Mouse (Mus musculus) kidney, adult 2 months (tissue): Measurements from ENCODE around the gene Mast4. TPM values are rescaled to one million over a fixed set of nuclear protein-coding genes. Genes with fewer than 3 reads are reported as not detected.

Experiments used
- DNase-seq: peaks from one replicate; pipeline ENCODE4 v3.0.0; 2021
- H3K27ac ChIP-seq: fragments of 200-500 bp; 2 replicates; pipeline ENCODE4 v1.5.1; 2012; ENCODE audit warnings: low read depth, low read length, control low read depth, inconsistent platforms; ENCODE audit not compliant: insufficient read depth
- H3K27me3 ChIP-seq: fragments of 200-500 bp; replicated peaks from 2 replicates; pipeline ENCODE4 v1.6.1; 2012; ENCODE audit warnings: mild to moderate bottlenecking, moderate library complexity, low read length, inconsistent platforms; ENCODE audit not compliant: control insufficient read depth, insufficient read depth
- H3K36me3 ChIP-seq: fragments of 200-500 bp; 2 replicates; pipeline ENCODE4 v1.6.1; 2012; ENCODE audit warnings: mild to moderate bottlenecking, moderate library complexity, low read length, inconsistent platforms; ENCODE audit not compliant: control insufficient read depth, insufficient read depth
- H3K4me1 ChIP-seq: fragments of 200-500 bp; 2 replicates; pipeline ENCODE4 v1.6.1; 2011; ENCODE audit warnings: low read length; ENCODE audit not compliant: control insufficient read depth, insufficient read depth
- H3K4me3 ChIP-seq: fragments of 200-500 bp; 2 replicates; pipeline ENCODE4 v1.5.1; 2011; ENCODE audit warnings: mild to moderate bottlenecking, low read depth, low read length, control low read depth; ENCODE audit not compliant: insufficient read depth
- CTCF ChIP-seq: fragments of 200-500 bp; conservative IDR thresholded peaks from 2 replicates; pipeline ENCODE4 v1.5.1; 2011; ENCODE audit warnings: low read depth, mild to moderate bottlenecking, control low read depth, low read length, moderate library complexity, mixed read lengths; ENCODE audit not compliant: insufficient read depth, insufficient read length
- POLR2A ChIP-seq: fragments of 200-500 bp; IDR thresholded peaks from one replicate; pipeline ENCODE4 v1.6.1; 2011; ENCODE audit warnings: low read depth, low read length, control low read depth
- WGBS: fragments of 180-500 bp; shearing (Covaris S2); methylation state at CpG from one replicate; pipeline ENCODE4 v1.1.7; 2018; 5-methylcytosine and 5-hydroxymethylcytosine counted together
- polyA plus RNA-seq: library from polyadenylated mRNA; depleted of rRNA; stranded (reverse); fragments of >200 nt; gene quantifications from 2 replicates; pipeline ENCODE4 v1.2.3, GENCODE M21; 2012

Mast4 gene
- polyA plus RNA-seq, 1 experiment = 6.5 TPM

GRCm38 (mm10) chr13:103244053-103244452, 90.2 kb downstream of the Mast4 start:
- Histone ChIP-seq H3K36me3 (no peaks in the 10 kb centered on the region), H3K27me3 (no peaks in the 10 kb centered on the region), H3K4me3 (no peak overlapping the region), H3K27ac (peak overlapping the region; percentile 55; the same call in 1 of the 2 replicates), H3K4me1 (peaks cover 36% of the 10 kb centered on the region)
- WGBS = 30% methylated on average over 4 of the region's 4 CpGs
- peak; percentile 57 for DNase-seq
- TF ChIP-seq CTCF = no peak
- TF ChIP-seq POLR2A = no peak

DNA sequence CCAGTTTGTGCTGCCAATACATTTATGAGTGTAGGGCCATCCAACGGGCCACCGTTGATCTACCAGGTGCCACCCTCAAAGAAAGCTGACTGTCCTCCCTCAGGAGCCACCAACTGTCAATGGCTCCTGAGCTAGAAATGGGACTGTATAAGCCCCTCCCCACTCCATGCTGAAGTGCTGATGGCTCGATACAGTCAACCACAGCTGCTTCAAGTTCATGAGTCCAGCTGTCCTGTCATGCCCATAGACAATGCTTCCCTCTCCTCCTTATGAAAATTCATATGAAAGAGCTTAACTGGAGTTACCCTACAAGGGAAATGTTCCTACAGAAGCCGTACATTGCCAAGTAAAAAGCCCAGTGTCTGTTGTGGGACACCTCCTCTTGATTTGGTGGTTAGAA, 93.2 kb downstream of the Mast4 start:
- H3K36me3 ChIP-seq = no peaks in the 10 kb centered on the region
- no peak overlapping the region for H3K27ac ChIP-seq
- no peak overlapping the region for H3K4me3 ChIP-seq
- TF ChIP-seq CTCF = no peak
- TF ChIP-seq POLR2A = no peak
- 85% methylated on average over 4 of the region's 4 CpGs for WGBS
- H3K4me1 ChIP-seq = peaks cover 30% of the 10 kb centered on the region
- no peak for DNase-seq
- H3K27me3 ChIP-seq = no peaks in the 10 kb centered on the region

DNA sequence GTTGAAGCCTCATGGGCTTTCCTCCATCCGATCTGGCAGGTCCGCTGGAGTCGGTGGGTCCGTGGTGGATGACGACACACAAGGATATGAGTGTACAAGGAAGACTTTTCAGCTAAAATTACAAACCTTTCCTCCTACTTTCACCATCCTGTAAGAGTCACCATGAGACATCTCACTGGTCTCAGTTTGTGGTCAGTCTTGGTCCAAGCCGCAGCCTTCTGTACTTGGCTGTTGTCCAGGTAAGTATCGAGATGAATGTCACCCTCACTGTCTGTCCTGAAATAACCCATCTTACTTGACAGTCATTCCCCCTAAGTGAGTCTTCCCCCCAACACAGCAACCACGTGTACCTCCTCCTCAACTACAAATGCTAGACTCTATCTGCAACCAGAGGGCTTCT, 94.6 kb downstream of the Mast4 start:
- TF ChIP-seq POLR2A (no peak), CTCF (no peak)
- no peaks in the 10 kb centered on the region for H3K36me3 ChIP-seq
- DNase-seq = no peak
- no peaks in the 10 kb centered on the region for H3K27me3 ChIP-seq
- 68% methylated on average over 8 of the region's 8 CpGs for whole genome bisulfite sequencing
- peak overlapping the region; percentile 36; the same call in 1 of the 2 replicates for H3K27ac ChIP-seq
- no peak overlapping the region for H3K4me3 ChIP-seq
- H3K4me1 ChIP-seq = peaks cover 23% of the 10 kb centered on the region

GRCm38 (mm10) chr13:103238034-103238705, 96.1 kb downstream of the Mast4 start:
- H3K27me3 ChIP-seq = no peaks in the 10 kb centered on the region
- H3K27ac ChIP-seq = peak overlapping the region; percentile 88
- H3K4me3 ChIP-seq = peak overlapping the region; percentile 22
- H3K4me1 ChIP-seq = peaks cover 22% of the 10 kb centered on the region; the same call in 1 of the 2 replicates
- TF ChIP-seq CTCF = no peak
- no peak for TF ChIP-seq POLR2A
- H3K36me3 ChIP-seq = no peaks in the 10 kb centered on the region
- DNase-seq = peak; percentile 92
- 36% methylated on average over 7 of the region's 7 CpGs for WGBS

DNA sequence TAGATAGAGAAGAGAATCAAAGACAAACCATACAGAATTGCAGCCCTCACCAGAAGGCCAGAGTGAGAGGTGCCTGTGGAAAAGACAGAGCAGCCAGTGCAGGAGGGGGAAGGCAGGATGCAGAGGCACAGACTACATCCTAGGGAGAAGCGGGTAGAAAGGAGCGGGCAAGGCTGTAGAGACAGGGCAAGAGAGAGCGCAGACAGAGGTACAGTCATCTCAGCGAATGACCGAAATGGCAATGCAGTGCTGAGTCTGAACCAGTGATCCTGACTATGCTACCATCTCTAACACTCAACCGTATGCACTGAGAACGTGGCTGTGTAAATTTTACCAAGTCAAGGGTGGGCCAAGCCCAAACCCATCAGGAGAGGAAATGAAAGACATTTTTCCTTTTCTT, 102.1 kb downstream of the Mast4 start:
- Histone ChIP-seq H3K27me3 (no peaks in the 10 kb centered on the region), H3K4me3 (no peak overlapping the region), H3K36me3 (no peaks in the 10 kb centered on the region), H3K27ac (no peak overlapping the region), H3K4me1 (peaks cover 7% of the 10 kb centered on the region; the same call in 1 of the 2 replicates)
- 94% methylated on average over 7 of the region's 7 CpGs for WGBS
- no peak for TF ChIP-seq CTCF
- no peak for TF ChIP-seq POLR2A
- DNase-seq = no peak

DNA sequence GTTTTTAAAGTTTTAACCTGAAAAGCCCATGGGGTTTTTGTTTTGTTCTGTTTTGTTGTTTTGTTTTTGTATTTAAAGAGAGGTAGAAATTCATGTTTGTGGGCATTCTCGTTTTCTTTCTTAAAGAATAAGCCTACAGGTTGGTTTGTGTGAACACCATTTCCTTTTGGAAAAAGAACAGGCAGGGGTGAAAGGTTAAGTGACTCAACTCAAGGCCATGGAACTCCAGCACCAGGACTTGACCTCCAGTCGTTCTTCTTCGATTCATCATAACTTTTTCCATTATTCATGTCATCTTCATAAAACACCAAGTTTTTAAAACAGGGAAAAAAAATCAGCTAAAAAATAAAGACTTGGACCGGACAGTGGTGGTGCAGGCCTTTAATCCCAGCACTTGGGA, 105.2 kb downstream of the Mast4 start:
- 61% methylated on average over 4 of the region's 4 CpGs for WGBS
- Histone ChIP-seq H3K36me3 (no peaks in the 10 kb centered on the region), H3K4me1 (peaks cover 18% of the 10 kb centered on the region), H3K27ac (no peak overlapping the region), H3K27me3 (no peaks in the 10 kb centered on the region), H3K4me3 (no peak overlapping the region)
- DNase-seq = no peak
- TF ChIP-seq POLR2A (no peak), CTCF (no peak)

GRCm38 (mm10) chr13:103225895-103226815, 108.1 kb downstream of the Mast4 start:
- Histone ChIP-seq H3K36me3 (no peaks in the 10 kb centered on the region), H3K4me3 (no peak overlapping the region), H3K4me1 (peaks cover 11% of the 10 kb centered on the region), H3K27me3 (no peaks in the 10 kb centered on the region), H3K27ac (peak overlapping the region; percentile 26; the same call in 1 of the 2 replicates)
- DNase-seq = no peak
- WGBS = 40% methylated on average over 17 of the region's 17 CpGs
- TF ChIP-seq POLR2A (no peak), CTCF (no peak)
